ENCODE assay signal across 16 mouse cellular contexts in the genomic region with DNA sequence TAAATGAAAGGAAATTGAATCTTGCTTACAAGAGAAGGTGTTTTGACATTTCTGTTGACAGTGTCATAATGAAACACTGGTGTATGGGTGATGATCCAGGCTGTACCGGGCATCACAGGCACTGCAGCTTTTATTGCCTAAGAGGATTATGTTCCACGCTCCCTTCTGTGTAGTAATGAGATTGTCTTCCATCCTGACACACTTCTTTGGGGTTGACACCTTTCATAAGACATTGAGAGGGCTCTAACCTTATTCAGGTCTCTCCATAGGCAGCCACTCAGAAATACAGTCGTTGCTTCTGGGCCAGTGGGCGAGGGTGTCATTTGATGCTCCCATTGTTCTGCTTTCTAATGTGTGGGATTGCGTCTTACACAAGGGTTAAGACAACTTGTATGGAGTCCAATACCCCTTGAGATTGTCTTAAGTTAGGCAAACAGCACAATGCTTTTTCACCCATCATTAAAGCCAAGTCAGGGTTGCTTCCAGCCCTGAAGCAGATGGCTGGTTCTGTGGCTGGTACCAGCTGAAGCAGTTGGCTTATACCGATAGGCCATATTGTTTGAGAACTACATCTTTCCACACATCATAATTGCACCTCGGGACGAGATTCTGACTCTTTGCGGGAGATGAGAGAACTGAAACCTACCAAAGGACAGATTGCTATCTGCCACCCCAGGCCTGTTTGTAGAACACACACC.
DNase-seq lines count a peak whose midpoint lies in the region; ATAC-seq lines count a peak whose summit lies in the region.
"Had no signal": no experiment of that assay in that cellular context is flagged by ENCODE, and none has a peak within 500 bp of the region (broad histone marks: within the 10 kb centered on the region; RNA-seq: fewer than 3 reads in every experiment).

No protein-coding gene starts in this region.

- no peak overlapping the region for H3K4me2 ChIP-seq in hindbrain, embryonic 12.5 days (replicated peaks)
- H3K4me2 ChIP-seq in hindbrain, embryonic 11.5 days (replicated peaks; ENCODE audit: low read depth, low read length) = no peak overlapping the region
- no peak overlapping the region for H3K4me2 ChIP-seq in forebrain, embryonic 16.5 days (ENCODE audit: low read length)
- H3K4me2 ChIP-seq in midbrain, embryonic 13.5 days (replicated peaks) = no peak overlapping the region
- H3K4me2 ChIP-seq: embryonic facial prominence, embryonic 15.5 days; heart, embryonic 15.5 days; liver, embryonic 12.5 days; lung, embryonic 15.5 days had no signal

- H3K4me3 ChIP-seq in hindbrain, embryonic 12.5 days = no peak overlapping the region
- H3K4me3 ChIP-seq in hindbrain, embryonic 11.5 days (ENCODE audit: low read depth, low read length) = no peak overlapping the region
- H3K4me3 ChIP-seq in forebrain, embryonic 16.5 days (replicated peaks; ENCODE audit: low read length) = no peak overlapping the region
- no peak overlapping the region for H3K4me3 ChIP-seq in midbrain, embryonic 13.5 days (replicated peaks)
- H3K4me3 ChIP-seq: embryonic facial prominence, embryonic 15.5 days; heart, embryonic 15.5 days; limb, embryonic 10.5 days; liver, embryonic 12.5 days; lung, embryonic 15.5 days had no signal

- H3K27me3 ChIP-seq in hindbrain, embryonic 12.5 days = no peaks in the 10 kb centered on the region
- H3K27me3 ChIP-seq in hindbrain, embryonic 11.5 days (ENCODE audit: control insufficient read depth, insufficient read depth, low read length) = no peaks in the 10 kb centered on the region
- no peaks in the 10 kb centered on the region for H3K27me3 ChIP-seq in forebrain, embryonic 16.5 days (replicated peaks; ENCODE audit: control insufficient read depth, insufficient read depth, low read length)
- peaks cover 23% of the 10 kb centered on the region for H3K27me3 ChIP-seq in midbrain, embryonic 13.5 days
- H3K27me3 ChIP-seq: embryonic facial prominence, embryonic 15.5 days; heart, embryonic 15.5 days; liver, embryonic 12.5 days; lung, embryonic 15.5 days had no signal

- H3K27ac ChIP-seq in hindbrain, embryonic 12.5 days = 0 out of 2 replicates have a peak overlapping the region, but pooled peaks have one; percentile 5
- H3K27ac ChIP-seq in hindbrain, embryonic 11.5 days (ENCODE audit: low read depth, low read length) = no peak overlapping the region
- H3K27ac ChIP-seq in forebrain, embryonic 16.5 days (ENCODE audit: low read length) = peak overlapping the region; percentile 92
- no peak overlapping the region for H3K27ac ChIP-seq in midbrain, embryonic 13.5 days
- H3K27ac ChIP-seq: embryonic facial prominence, embryonic 15.5 days; heart, embryonic 15.5 days; limb, embryonic 10.5 days; liver, embryonic 12.5 days; lung, embryonic 15.5 days had no signal

- no peak overlapping the region for H3K9ac ChIP-seq in hindbrain, embryonic 12.5 days
- no peak overlapping the region for H3K9ac ChIP-seq in hindbrain, embryonic 11.5 days (ENCODE audit: low read depth, low read length)
- no peak overlapping the region for H3K9ac ChIP-seq in forebrain, embryonic 16.5 days (replicated peaks; ENCODE audit: low read depth, low read length)
- no peak overlapping the region for H3K9ac ChIP-seq in midbrain, embryonic 13.5 days (replicated peaks)
- H3K9ac ChIP-seq: embryonic facial prominence, embryonic 15.5 days; heart, embryonic 15.5 days; liver, embryonic 12.5 days; lung, embryonic 15.5 days had no signal

- intact Hi-C loops in left cerebral cortex, postnatal 10 days (cut with DNase I) = no loop called here

- 67% methylated on average over 9 of the region's 9 CpGs for WGBS in hindbrain, embryonic 12.5 days
- WGBS in hindbrain, embryonic 11.5 days = 82% methylated on average over 9 of the region's 9 CpGs
- 37% methylated on average over 9 of the region's 9 CpGs for WGBS in forebrain, embryonic 16.5 days
- 43% methylated on average over 9 of the region's 9 CpGs for WGBS in midbrain, embryonic 13.5 days

- no peaks in the 10 kb centered on the region for H3K36me3 ChIP-seq in hindbrain, embryonic 12.5 days
- H3K36me3 ChIP-seq in hindbrain, embryonic 11.5 days (ENCODE audit: control insufficient read depth, insufficient read depth, low read length) = no peaks in the 10 kb centered on the region
- no peaks in the 10 kb centered on the region for H3K36me3 ChIP-seq in forebrain, embryonic 16.5 days (ENCODE audit: control insufficient read depth, insufficient read depth)
- no peaks in the 10 kb centered on the region for H3K36me3 ChIP-seq in midbrain, embryonic 13.5 days
- H3K36me3 ChIP-seq: embryonic facial prominence, embryonic 15.5 days; heart, embryonic 15.5 days; limb, embryonic 10.5 days; liver, embryonic 12.5 days; lung, embryonic 15.5 days had no signal

- no peak for DNase-seq in hindbrain, embryonic 11.5 days (ENCODE audit: low spot score)
- peak; percentile 11 for DNase-seq in brain, adult 2 months (ENCODE audit: low read depth, low spot score)
- DNase-seq in gastrocnemius, postnatal 10 days = no peak
- DNase-seq in urinary bladder, postnatal 14 days (ENCODE audit: low spot score) = no peak
- no peak for DNase-seq in left cerebral cortex, postnatal 10 days (ENCODE audit: extremely low spot score in 1 of 2, low spot score in 2 of 2)
- DNase-seq: cerebellum, adult 2 months; kidney, adult 8-10 months; right cerebral cortex, postnatal 25 days had no signal

- no peaks in the 10 kb centered on the region for H3K9me3 ChIP-seq in hindbrain, embryonic 12.5 days (replicated peaks)
- H3K9me3 ChIP-seq in hindbrain, embryonic 11.5 days (ENCODE audit: control insufficient read depth, low read length) = no peaks in the 10 kb centered on the region
- H3K9me3 ChIP-seq in forebrain, embryonic 16.5 days (ENCODE audit: control insufficient read depth, low read length) = no peaks in the 10 kb centered on the region
- H3K9me3 ChIP-seq in midbrain, embryonic 13.5 days = no peaks in the 10 kb centered on the region
- H3K9me3 ChIP-seq: embryonic facial prominence, embryonic 15.5 days; heart, embryonic 15.5 days; limb, embryonic 10.5 days; liver, embryonic 12.5 days; lung, embryonic 15.5 days had no signal

- no peaks in the 10 kb centered on the region for H3K4me1 ChIP-seq in hindbrain, embryonic 12.5 days
- no peaks in the 10 kb centered on the region for H3K4me1 ChIP-seq in hindbrain, embryonic 11.5 days (replicated peaks; ENCODE audit: control insufficient read depth, insufficient read depth, low read length)
- H3K4me1 ChIP-seq in forebrain, embryonic 16.5 days (replicated peaks; ENCODE audit: control insufficient read depth, insufficient read depth, low read length) = peaks cover 18% of the 10 kb centered on the region
- H3K4me1 ChIP-seq in midbrain, embryonic 13.5 days (replicated peaks) = peaks cover 18% of the 10 kb centered on the region
- H3K4me1 ChIP-seq: embryonic facial prominence, embryonic 15.5 days; heart, embryonic 15.5 days; limb, embryonic 10.5 days; liver, embryonic 12.5 days; lung, embryonic 15.5 days had no signal

- no peak for ATAC-seq in hindbrain, embryonic 12.5 days (ENCODE audit: low FRiP score)
- no peak for ATAC-seq in hindbrain, embryonic 11.5 days (ENCODE audit: low FRiP score)
- peak; percentile 92 for ATAC-seq in forebrain, embryonic 16.5 days
- peak; percentile 34; the same call in 1 of the 2 replicates for ATAC-seq in midbrain, embryonic 13.5 days
- ATAC-seq: liver, embryonic 12.5 days had no signal

Comparison
In these comparisons a context has a peak if more than half of its experiments do, and no peak if none do; other contexts are left out.
1. H3K27ac ChIP-seq: peak in hindbrain, embryonic 12.5 days (single experiment) and forebrain, embryonic 16.5 days (single experiment); none in hindbrain, embryonic 11.5 days (single experiment) and midbrain, embryonic 13.5 days (single experiment).
2. ATAC-seq: peak in forebrain, embryonic 16.5 days (single experiment) and midbrain, embryonic 13.5 days (single experiment); none in hindbrain, embryonic 12.5 days (single experiment) and hindbrain, embryonic 11.5 days (single experiment).